Mouse (Mus musculus) retina, embryonic 14.5 days (tissue): Measurements from ENCODE around the gene Lrrc36.
A peak's percentile ranks its signal among the peaks of the same experiment; 100 is the strongest.

ENCODE experiments used
- DNase-seq: peaks from one replicate; pipeline ENCODE4 v3.0.0-alpha.2; 2015; ENCODE audit warnings: low spot score

Lrrc36 gene

DNA sequence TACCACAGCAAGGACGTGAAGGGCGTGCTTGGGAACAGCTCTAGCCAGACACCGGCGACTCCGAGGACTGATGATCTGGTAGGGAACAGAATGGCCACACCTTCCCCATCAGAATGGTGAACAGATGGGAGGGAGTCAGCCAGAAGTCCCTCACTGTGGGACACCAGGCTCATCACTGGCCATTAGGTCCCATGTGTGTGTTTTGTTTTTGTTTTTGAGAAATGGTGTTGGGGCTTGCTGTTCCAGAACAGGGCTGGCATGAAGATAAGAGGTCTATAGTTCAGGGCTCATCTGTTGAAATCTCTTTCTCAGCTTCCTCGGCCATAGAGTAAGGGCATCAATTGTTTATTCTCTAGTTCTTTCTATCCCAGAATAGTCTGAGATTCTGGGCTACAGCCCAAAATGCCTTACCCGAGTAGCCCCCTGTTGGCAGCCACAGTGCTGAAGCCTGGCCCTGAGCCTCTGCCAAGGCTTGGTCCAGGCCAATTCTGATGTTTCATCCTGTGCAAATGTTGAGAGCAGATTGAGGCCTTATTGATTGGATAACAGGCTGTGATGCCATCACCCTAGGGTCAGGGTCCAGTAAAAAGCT, 53.4 kb downstream of the Lrrc36 start:
- no peak for DNase-seq

DNA sequence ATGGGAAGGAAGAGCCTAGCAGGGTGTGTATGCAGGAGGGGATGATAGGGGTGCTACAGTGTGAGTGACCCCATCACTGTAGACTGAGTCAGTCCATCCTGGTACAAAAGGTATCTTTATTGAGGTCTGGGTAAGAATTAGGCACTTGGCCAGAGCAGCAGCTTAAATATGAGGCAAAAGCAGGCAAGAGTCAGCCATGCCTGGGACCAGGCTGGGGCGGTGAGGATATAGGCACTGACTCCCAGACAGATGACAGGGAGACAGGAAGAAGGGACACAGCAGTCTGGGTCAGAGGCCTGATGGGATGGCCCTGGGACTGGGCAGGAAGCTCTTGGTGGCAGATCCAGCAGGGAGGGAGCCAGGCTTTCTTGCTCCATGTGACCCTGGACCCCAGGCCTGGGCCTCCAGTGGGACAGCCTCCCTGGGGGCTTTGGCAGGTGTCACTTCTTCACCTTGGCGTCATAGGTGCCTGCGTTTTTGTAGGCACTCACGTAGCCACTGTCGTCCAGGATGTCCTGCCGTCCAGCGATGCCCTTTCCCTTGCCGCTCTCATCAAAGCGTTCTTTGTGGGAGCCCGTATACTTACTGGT, 54.1 kb downstream of the Lrrc36 start:
- DNase-seq, result no peak

DNA sequence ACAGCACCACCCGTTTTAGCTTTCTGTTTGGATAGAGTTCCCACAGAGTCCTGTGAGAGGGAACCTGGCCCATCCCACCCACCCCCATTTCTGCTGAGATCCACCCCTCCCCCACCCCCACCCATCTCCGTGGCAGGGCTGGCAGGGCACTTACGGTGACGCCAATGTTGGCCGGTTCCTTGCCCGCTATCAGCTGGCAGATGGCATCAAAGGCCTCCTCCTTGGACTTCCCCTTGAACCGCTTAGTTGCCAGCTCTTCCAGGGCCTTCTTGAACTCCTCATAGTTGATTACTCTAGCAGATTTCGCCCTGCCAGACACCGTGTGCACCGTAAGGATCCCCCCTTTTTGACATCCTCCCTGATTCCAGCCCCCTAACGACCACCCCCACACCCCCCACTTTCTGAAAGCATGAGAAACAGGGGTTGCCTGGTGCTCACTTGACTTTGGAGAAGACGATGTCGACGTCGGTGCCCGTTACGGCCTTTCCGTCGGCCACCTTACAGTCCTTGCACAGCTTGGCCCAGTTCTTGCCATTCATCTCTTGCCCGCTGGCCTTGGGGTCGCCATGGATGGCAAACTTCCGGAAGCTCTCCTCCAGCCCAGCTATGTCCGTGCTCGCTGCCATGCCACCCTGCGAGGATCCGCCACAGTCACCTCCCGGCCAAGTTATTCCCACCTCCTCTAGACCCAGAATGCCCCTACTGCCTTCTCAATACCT, 54.8 kb downstream of the Lrrc36 start:
- DNase-seq, result no peak

DNA sequence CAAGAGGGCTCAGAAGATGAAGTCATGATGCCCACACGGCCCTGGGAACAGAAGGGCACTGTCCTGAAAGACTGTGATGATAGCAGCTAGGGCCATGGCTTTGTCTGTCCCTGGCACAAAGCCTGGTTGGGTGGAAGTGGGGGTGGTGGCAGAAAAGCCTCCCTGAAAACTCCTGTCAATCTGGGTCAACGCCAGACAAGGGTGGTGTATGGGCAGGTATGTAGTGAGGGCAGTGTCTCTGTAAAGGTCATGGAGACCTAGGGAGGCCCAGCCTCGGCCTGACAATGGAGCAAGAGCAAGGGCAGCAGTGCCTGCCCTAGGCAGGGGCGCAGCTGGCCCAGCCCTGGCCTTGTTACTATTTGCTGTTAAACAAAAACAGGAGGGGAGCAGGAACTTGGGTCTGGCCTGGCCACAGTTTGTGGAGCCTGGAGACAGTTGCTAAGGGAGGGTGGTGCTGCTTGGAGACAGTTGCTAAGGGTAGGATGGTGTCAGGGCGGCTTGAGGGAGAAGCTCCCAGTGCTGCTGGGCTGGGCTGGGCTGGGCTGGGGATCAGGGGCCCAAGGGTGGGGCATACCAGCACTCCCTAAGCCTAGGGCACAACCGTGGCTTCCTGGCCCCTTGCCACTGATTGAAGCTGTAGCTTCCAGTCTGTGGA, 55.8 kb downstream of the Lrrc36 start:
- DNase-seq, result peak; percentile 70

DNA sequence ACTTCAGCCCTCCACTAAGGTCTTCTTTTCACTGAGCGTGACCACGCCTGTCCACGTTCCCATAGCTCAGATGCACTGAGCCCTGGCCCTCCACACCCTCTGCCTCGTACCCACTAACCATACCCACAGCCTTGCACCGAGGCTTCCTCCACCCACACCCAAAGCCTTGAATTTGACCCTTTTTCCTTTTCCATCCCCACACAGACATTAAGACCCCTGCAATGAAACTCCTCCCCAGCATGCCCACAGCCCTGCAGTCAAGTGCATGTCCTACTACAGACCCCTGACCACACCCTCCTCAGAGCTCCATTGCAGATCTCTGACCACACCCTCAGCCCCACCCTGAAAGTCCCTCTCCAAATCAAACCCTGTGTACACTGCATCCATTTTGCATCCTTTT, 56.4 kb downstream of the Lrrc36 start:
- DNase-seq, result no peak

DNA sequence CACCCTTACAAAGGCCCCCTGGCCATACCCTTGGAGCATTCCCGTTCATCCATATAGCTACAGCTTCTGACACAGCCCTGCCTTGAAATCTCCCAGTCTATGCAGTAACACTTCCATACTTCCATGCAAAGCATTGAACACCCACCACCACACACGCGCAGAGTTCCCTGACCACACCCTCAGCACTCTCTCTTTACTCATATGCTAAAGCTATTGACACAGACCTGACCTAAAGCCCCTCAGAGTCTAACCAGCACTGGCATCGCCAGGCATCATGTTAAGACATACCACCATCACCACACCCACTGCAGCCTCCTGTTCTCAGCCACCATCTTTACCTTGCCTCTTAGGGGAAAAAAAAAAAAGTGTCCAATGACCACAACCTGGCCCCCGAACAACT, 56.9 kb downstream of the Lrrc36 start:
- DNase-seq, result no peak

DNA sequence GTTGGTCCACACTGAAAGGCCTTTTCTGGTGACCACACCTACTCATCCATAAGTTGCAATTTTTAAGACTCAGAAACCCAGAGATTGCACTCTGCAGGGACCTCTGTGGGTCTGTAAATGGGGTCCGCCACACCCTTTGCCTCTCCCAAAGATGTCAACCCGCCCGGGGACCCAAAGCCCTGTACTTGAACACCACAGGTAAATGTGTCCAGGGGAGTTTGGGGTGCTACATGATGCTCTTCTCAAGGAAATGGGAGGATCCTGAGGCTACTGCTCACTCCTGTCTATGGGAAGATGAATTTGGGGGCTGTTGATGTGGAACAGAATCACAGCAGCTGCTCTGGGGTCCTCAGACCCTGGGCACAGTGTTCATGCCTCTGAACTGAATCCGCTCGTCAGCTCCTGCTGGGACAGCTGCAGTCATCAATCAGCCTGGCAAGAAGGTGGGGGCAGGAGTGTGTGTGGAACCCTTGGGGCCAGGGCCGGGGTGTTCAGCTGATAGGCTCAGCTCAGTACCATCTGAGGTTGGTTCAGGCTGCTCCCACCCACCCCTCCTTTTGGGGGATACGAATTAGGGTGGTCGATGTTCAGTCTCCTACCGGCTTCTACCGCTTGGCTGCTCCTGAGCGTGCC, 57.4 kb downstream of the Lrrc36 start:
- DNase-seq, result no peak

DNA sequence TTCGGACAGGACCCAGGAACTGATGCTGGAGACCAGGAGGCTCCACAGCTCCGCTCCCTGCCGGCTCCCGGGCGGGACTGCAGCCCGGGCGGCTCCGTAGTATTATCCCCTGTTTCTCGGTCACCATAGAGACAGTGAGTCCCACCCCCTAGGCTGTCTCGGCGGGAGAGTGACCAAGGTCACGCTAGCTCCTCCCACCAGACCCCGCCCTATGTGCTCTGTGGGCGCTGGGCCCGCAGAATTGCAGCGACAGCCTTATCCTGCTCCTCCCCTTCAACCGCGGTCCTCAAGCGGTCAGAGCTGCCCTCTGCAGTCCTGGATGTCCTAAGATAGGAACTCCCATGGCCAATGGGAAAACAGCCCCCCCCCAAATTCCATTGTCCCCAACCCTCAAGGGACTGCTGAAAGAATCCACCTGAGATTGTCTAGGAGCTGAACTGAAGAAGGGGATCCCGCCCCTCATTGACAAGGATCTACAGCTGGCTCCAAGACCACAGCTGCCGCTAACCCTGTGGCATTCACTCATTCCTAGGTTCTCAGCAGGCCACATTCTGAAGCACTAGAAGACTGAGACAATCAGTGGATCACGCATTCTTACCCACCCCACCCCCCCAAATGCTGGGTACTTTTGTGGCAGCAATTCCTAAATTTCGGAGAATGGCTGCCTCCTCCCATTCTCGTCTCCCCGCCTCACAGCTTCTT, 58.1 kb downstream of the Lrrc36 start, which contains the start of gene Tppp3:
Tppp3 (minus strand) TSS at position 213 of the 702 bp plus-strand sequence.
- DNase-seq, result peak; percentile 98

DNA sequence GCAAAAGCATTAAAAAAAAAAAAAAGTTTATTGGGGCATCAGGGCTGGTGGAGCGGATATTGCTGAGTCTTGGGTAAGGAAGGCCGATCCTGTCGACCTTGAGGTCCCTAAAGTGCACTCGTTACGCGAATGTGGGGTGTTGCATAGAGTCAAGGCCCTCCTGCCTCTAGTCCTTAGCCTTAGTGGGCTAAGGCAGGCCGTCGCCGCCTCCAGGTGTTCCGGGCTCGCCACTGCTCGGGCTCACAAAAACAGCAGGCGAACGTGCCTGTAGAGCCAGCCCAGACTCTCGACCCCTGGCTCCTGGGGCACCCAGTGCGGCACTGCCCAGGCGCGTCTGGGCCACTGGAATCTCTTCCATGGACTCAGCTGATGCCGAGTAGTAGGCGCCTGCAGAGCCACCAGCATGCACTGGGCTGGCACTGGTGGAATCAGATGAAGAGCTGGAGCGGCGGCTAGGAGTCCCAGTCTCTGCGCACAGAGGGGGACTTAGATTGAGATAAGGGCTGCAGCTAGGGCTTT, 59.1 kb downstream of the Lrrc36 start:
- no peak for DNase-seq

DNA sequence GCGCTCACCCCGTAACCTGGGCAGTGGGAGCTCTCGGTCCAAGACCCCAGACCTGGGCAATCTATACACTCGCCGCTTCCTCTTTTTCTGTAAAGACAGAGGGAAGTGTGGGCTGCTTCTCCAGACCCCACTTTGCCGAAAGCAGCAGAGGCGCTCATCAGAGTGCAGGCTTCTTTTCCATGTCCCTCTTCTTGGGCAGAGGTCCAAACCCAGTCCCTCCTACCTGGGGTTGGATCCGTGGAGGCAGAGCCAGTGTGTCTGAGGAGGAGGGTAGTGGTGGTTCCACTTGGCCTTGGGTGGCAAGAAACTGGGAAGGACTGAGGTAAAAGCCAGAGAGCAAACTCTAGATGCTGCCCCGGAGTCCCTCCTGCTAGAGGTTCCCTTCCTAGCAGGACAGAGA, 59.6 kb downstream of the Lrrc36 start:
- no peak for DNase-seq

DNA sequence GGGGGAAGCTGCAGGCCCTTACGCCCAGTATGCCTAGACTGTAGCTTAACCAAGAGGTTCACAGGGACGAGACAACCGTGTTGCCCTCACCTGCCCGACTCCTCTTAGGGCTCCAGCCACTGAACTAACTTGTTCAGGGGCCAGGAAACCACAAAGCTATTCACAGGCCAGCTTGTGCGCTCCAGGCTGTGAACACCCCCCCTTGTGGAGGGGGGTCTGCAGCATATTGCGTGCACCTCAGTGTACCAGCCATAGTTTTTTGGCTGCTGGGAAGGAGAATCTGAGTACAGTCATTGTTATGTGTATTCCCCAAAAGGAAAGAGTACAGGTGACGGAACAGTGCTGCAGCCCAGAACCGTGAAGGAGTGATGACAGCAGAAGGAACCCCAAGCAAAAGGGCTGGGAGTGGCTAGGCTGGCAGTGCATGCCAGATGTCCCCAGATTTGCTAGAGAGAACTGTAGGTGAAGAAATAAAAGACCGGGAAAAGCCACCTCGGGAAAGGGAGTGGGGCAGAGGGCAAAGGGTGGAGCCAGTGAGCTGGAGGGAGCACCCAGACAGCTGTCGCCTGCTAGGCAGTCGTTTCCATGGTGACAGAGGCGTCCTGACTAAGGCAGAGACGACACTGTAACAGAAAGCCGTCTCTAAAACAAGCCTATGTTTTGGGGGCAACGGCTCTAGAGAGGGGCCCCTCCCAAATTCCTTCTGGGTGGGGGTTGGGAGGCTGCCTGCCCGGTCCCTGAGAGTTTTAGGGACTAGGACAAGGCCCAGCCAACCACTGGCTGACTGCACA, 60.6 kb downstream of the Lrrc36 start:
- DNase-seq, result peak; percentile 86

DNA sequence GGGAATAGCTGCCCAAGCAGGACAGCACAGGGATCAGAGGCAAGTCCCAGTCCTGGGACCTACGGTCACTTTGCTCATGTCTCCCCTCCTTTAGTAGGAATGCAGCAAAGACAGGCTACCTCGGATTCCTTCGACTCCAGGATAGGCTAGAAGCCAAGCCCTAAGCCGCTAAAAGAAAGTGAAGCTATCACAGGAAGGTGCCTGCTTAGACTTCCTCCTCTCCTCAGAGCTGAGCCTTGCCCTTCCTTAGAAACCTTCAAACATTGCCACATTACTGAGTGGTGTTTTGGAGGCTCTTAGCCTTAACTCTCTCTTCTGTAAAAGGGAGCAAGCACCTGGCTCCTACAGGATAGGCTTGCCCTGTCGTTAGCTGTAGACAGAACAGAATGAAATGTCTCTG, 61.3 kb downstream of the Lrrc36 start:
- DNase-seq, result no peak

DNA sequence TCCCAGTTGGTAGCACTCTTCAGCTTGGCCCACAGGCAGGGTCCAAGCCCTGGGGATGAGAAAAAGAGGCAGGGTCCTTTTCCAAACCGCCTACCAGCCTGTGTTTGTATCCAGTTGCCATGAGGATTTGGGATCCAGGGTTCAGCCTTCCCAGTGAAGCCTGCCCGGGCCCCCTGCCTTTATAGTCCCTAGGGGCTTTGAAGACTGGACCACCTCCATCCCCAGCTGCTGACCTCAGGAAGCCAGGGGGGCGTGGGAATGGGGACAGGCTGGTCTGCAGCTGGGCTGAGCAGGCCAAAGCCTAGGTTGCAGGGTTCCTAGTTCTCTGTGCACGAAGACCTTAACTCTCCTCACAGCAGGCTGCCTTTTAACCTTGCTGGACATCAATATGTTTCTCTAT, 61.9 kb downstream of the Lrrc36 start:
- no peak for DNase-seq

DNA sequence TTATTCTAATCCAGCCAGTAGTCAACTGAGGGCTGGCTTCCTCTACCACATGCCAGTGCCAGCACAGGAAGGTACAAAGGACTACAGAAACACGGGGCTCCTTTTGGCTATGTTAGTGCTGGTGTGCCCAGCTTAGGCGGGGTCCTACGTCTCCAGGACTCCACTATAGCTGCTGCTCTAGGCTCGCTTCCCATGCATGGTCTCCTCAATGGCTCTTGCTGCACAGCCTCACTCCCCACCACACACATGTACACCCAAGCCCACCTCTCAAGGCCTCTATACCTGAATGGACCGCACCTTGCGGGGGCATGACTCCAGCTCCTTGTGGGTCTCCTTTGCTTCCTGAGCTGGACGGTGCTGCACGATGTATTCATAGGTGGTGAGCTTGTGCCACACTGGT, 62.4 kb downstream of the Lrrc36 start:
- no peak for DNase-seq

DNA sequence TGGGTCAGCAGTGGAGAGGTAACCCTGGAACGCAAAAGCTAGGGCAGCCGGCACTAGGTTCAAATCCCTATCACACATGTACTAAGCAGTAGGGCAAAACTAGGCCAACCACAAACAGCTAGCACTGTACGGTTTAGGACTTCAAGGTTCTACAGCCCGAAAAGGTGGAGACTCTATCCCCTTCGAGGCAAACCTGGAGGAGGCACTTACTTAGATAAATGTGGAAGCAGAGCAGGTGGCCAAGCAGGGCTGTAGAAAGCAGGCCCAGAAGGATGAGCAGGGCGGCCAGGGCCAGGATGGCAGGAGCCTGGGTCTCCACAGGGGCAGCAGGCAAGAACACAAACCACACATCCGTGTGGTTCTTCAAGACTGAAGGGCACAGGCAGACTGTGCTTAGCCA, 62.8 kb downstream of the Lrrc36 start:
- DNase-seq, result no peak

DNA sequence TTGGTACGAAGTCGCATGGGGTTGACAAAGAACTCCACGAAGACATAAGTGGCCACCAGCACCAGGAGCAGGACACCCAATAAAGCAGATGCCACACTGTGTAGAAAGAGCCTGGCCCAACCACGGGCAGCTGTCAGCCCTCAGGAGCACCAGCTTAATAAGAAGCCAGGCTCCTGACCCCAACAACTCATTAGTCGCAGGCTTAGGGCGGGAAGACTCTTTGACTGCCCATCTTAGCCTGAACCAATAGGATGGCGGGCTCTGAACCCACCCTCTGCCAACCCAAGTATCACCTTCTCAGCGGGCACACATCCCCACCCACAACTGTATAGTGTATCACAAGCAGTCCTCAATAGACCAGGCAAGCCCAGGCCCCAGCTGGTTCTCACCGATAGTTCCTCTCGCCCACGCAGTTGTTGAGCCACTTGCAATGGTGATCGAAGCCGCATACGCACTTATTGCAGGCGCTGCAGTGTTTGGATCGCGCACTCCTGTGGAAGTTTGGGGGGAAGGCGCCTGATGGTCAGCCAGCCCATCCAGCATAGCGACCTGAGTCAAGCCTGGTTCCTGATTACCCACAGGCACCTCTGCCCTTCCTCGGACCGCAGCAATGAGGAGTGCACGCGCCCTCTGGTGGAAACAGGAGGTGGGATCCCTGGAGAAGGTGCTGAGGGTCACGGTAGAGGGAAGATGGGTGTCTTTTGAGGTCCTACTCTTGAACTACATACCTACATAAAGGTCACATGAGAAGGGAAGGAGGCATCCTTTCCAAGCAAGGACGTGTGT, 63.5 kb downstream of the Lrrc36 start:
- peak; percentile 79 for DNase-seq

DNA sequence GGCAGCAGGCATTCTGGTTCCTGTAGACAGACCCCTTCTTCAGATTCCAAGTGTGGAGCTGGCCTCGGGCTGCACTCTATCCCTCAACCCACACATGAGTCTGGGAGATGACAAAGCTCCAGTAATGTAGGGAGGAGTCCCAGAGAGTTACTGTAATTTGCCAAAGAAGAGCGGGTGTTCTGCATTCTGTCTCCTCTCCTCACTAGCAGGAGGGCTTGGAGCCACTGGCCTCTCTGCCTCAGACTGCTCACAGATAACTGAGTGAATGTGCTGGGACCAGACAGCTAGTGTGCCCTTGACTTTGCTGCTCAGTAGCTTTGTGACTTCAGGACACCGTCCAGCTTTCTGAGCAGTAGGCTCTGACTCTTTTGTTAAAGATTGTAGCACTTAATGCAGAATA, 64.4 kb downstream of the Lrrc36 start:
- DNase-seq, result no peak

DNA sequence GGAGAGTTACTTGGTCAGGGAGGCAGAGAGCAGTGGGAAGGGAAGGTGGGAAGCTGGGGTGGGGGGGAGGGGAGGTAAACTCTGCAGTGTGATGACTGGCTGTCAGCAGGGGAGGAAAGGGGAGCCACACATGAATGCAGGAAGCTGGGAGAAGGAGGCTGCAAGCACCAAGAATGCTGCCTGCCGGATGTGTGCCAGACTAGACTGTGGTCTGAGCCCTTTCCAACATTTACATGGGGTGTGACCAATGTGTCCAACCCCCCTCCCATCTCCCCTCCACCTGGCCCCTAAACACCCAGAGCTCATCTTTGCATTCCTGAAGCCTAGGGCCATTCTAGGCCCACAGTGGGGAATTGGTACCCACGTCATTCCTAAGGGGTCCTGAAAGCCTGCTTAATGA, 67.6 kb downstream of the Lrrc36 start:
- no peak for DNase-seq

DNA sequence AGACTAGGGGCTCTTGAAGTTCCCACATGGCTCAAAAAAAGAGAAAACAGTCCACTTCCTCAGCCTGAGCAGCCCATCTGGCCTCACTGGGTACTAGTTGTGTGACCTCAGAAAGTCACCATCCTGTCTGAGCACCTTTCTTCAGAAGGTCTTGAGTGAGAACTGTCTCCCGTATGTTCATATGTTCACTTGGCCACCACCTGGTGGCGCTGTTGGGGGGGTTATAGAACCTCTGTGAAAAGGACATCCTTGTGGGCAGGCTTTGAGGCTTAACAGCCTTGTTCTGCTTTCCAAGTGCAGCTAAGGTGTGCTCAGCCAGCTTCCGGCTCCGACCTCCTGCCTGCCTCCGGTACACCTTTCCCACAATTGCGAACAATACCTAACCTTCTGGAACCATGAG, 68.1 kb downstream of the Lrrc36 start:
- peak; percentile 67 for DNase-seq

DNA sequence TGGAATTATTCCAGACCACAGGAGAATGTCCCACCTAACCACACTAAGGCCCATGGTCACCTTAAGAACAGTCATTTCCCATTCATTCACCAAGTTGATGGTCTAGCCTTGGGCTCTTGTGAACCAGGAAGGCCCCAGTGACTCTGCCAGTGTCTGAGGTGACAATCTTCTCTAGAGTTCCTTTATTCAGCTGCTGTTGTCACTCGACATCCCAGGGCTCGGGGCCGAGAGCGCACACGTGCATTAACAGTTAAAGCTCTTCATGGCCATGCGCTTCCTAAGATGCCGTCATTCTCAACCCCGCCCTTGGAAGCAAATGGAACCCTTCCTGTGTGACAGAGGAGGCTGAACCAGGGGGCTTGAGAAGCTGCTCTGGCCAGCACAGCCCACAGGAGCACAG, 68.8 kb downstream of the Lrrc36 start:
- DNase-seq, result no peak
